Mouse (Mus musculus) left cerebral cortex, adult 6 months (tissue): Measurements from ENCODE around the gene Cdip1. TPM values are rescaled to one million over a fixed set of nuclear protein-coding genes. Genes with fewer than 3 reads are reported as not detected.

Experiments used
- long read RNA-seq, 2 experiments: library from polyadenylated mRNA; unstranded; transcript quantifications; one replicate each; pipeline ENCODE4 v2.0.0; 2019 to 2020
- polyA plus RNA-seq: library from polyadenylated mRNA; unstranded; fragments of <200 nt; fragmentation: Nextera tagmentation; gene quantifications from 2 replicates; pipeline ENCODE4 v1.2.3, GENCODE M21; 2021

Gene Cdip1
- polyA plus RNA-seq = 157 and 190 TPM in 2 replicates
- long read RNA-seq, experiment 1, full-length matches to known transcripts = 1,159 of 1,285 reads
- long read RNA-seq, experiment 1, partial matches to known transcripts = 31 of 1,285 reads
- long read RNA-seq, experiment 1, other reads (novel, unspliced or antisense) = 95 of 1,285 reads
- long read RNA-seq, experiment 2, transcript Cdip1-203 (6 exons, 2,554 nt) = minor isoform, 18 of 218 reads
- long read RNA-seq, experiment 2, transcript Cdip1-201 (6 exons, 3,953 nt) = major isoform, 136 of 218 reads
- long read RNA-seq, experiment 2, partial matches to known transcripts = 10 of 218 reads
- long read RNA-seq, experiment 2, other reads (novel, unspliced or antisense) = 53 of 218 reads

DNA sequence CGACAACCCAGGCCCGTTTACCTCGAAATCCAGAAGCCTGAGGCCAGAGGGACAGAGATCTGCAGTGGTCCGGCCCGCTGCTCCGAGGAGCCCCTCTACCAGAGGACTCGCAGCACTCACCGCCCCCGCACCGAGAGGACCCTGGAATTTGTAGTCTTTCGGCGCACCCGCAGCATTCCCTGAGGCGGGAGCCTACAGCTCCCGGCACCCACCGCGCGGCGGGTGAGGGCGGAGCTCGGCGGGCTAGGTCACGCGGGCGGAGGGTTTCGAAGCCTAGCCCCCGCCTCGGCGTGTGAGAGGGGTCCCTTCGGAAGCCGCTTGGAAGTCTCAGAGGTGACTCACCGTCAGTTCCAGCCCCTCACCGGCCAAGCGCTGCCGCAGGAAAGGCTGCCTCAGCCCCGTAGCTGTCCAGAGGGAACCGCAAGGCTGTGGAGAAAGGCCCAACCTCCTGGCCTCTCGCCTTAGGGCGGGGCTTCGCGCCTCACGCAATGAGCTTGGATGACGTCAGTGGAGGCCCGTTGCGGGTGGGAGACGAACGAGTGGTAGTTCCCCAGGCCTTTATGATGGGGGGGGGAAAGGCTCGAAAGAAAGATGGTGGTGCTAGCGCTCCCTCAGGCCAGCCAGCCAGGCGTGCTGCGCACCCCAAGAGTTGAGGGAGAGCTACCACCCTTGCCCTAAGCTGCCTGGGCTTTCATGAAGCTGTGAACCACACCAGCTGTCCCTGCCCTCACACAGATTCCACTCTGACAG lies at the start of gene Cdip1:
Gene Cdip1 (minus strand): TSS at position 483 of the 750 bp plus-strand sequence.

DNA sequence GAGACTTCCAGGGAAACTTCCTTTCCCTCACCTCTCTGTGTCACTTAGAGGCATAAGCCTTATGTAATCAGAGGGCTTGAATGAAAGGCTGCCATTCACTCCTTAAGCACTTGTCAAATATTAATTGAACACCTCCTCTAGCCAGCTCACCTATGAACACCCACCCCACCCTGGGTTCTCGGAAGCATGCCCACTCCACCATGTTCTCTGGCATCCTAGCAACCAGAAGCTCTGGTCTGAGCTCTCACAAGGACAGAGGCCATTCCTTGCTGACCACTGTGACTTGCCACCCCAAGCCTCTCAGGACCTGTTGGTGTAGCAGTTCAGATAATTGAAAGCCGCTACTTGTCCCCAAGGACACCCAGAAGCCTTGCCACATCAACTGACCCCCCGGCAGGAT lies 45.1 kb upstream of the Cdip1 start, which contains the start of gene 4930562C15Rik:
Gene 4930562C15Rik (plus strand): TSS at position 226 of the 400 bp plus-strand sequence.

DNA sequence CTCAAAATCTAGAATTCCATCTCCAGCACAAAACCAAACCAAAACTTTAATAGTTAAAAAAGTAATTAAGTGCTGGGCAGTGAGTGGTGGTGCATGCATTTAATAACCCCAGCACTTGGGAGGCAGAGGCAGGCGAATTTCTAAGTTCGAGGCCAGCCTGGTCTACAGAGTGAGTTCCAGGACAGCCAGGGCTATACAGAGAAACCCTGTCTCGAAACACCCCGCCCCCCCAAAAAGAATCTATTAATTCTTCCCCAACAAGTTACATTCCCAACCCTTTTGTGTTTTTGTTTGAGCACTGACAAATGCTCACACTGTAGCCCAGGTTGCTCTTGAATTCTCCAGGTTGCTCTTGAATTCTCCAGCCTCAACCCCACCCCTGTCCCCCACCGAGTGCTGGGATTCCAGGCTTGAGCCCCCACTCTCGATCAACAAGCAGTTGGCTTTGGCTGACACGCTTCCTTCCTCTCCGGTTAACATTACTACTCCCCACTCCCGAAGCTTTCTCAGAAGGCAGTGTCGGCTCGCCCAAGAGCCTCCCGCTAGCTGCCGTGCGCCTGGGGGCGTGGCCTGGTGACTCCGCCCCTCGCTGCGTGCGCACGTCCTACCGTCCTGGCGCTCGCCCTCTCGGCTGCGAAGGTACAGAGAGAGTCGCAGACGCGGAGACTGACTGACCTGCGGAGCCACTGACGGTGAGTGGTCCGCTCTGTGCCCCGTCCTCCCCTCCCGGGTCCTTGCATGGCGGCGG lies 64.1 kb downstream of the Cdip1 start, which contains the start of gene Hmox2:
Gene Hmox2 (plus strand): TSS at position 582 of the 748 bp plus-strand sequence.

DNA sequence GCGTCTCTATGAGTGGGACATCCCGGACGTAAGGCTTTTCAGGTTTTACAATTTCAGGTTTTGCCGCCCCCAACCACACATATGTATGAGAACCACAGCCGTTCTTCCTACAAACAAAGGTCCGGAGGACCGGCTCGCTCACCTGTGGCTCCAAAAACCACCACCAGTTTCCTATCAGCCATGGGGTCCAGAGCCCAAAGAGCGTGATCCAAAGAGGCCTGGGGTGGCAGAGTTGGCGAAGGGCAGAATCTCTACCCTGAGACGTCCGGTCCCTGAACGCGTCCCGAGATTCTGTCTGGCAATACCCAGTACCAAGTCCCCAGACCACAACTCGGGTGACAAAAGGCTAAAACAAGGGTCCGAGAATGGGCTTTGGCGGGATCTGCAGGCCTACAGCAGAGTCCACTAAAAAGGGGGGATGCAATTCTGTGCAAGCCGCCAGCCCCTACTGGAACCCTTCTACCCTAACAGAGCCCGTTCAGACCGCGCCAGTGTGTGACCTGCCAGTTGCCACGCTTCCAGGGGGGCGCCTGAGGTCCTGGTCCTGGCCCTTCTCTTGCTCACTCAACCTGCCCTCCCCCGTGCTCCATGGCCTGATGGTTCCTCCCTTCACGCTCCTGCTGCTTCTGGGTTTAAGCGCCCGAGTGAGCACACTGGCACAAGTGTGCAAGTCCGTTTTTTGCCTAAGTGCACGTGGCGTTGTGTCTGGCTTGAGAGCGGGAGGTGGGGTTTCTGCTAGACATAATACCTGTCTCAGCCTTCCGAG lies 71.2 kb downstream of the Cdip1 start, which contains the start of gene Nmral1:
Gene Nmral1 (minus strand): TSS at position 604 of the 766 bp plus-strand sequence.

Other genes starting within 250 kb of the Cdip1 start
- 2.8 and 4.4 TPM in 2 replicates for gene Srl, start 248.5 kb downstream of the Cdip1 start, polyA plus RNA-seq
- gene Tfap4, start 230.4 kb downstream of the Cdip1 start, polyA plus RNA-seq = 0.53 and 0.94 TPM in 2 replicates
- 1.1 and 1.5 TPM in 2 replicates for gene Glis2, start 195.6 kb downstream of the Cdip1 start, polyA plus RNA-seq
- 281 and 319 TPM in 2 replicates for gene Pam16, start 165.3 kb downstream of the Cdip1 start, polyA plus RNA-seq
- 2.8 and 3.0 TPM in 2 replicates for gene Vasn, start 150.4 kb downstream of the Cdip1 start, polyA plus RNA-seq
- 57.6 and 77.4 TPM in 2 replicates for gene Dnaja3, start 150.3 kb downstream of the Cdip1 start, polyA plus RNA-seq
- gene Coro7, start 110.5 kb downstream of the Cdip1 start, polyA plus RNA-seq = 28.4 and 29.8 TPM in 2 replicates
- 22.5 and 27.7 TPM in 2 replicates for gene Nmral1, start 70.9 kb downstream of the Cdip1 start, polyA plus RNA-seq
- 163 and 171 TPM in 2 replicates for gene Hmox2, start 63.9 kb downstream of the Cdip1 start, polyA plus RNA-seq
- not detected in 2 replicates for gene 4930562C15Rik, start 45.1 kb upstream of the Cdip1 start, polyA plus RNA-seq
- gene Ubald1, start 90.0 kb upstream of the Cdip1 start, polyA plus RNA-seq = 61.3 and 98.9 TPM in 2 replicates
- gene Mgrn1, start 96.0 kb upstream of the Cdip1 start, polyA plus RNA-seq = 78.9 and 89.4 TPM in 2 replicates
- 86.5 and 107 TPM in 2 replicates for gene Nudt16l1, start 148.5 kb upstream of the Cdip1 start, polyA plus RNA-seq
- gene Anks3, start 173.9 kb upstream of the Cdip1 start, polyA plus RNA-seq = 16.2 and 19.8 TPM in 2 replicates
- gene Sept12, start 207.6 kb upstream of the Cdip1 start, polyA plus RNA-seq = not detected in 2 replicates
- gene Smim22, start 217.0 kb upstream of the Cdip1 start, polyA plus RNA-seq = 0.89 and 1.0 TPM in 2 replicates
- gene Rogdi, start 223.3 kb upstream of the Cdip1 start, polyA plus RNA-seq = 167 and 182 TPM in 2 replicates